Mouse (Mus musculus) cerebellum, adult 11-12 months (tissue): Measurements from ENCODE around the gene Crxos.

Experiments
- DNase-seq: peaks from one replicate; pipeline ENCODE4 v3.0.0; 2022

Crxos gene

DNA sequence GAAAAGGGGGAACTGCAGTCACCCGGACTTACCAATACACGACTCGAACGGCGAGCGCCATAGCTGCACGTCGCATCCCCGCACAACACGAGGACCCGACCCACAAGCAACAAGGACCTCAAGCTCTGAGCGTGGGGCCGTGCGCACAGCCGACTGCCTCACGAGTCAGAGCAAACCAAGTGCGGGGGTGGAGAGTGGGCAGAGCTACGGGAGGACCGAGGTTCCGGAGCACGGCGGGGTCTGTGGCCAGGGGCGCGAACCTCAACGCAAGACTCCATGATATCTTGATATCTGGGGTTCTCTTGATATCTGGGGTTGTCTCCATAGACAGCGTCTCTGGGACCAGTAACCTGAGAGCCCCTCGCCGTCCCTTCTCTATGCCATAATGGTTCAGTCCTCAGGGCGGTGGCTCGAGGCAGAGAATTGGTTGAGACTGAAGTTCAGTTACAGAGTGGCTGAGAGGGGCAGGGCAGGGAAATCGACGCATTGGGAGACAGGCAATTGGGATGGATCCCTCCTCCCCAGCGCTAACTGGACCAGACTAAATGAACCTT lies 39.9 kb downstream of the Crxos start, which contains the start of gene Selenow:
TSS of gene Selenow (minus strand) at position 183 of the 554 bp plus-strand sequence.
- peak; percentile 92 for DNase-seq

GRCm38 (mm10) chr7:15929910-15930309 lies 47.5 kb downstream of the Crxos start:
- DNase-seq = no peak

GRCm38 (mm10) chr7:15930543-15930942 lies 48.1 kb downstream of the Crxos start:
- no peak for DNase-seq

- no peak for DNase-seq
These were observed 49.2 kb downstream of the Crxos start for GRCm38 (mm10) chr7:15931635-15932034.

GRCm38 (mm10) chr7:15933437-15934359 lies 51.3 kb downstream of the Crxos start:
- no peak for DNase-seq

GRCm38 (mm10) chr7:15937491-15937890 lies 55.1 kb downstream of the Crxos start:
- DNase-seq = no peak

DNA sequence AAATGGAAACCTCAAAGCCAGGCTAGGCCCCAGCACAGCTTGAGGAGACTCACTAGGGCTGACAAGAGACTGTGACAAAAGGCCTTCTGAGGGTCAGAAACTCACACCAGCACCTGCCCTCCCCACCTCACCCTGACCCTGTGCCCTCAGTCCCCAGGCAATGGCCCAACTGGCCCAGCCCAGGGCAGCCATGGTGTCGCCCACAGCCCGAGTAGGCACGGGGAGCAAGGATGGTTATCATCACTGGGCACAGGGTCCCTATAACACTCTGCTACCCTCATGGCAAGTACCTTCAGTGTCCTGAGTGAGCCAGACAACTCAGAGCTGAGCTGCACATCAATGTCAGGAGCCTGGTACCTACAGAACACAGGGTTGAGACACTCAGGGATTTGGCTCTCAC lies 56.2 kb downstream of the Crxos start:
- no peak for DNase-seq

- peak; percentile 31 for DNase-seq
These were observed 61.9 kb downstream of the Crxos start for GRCm38 (mm10) chr7:15944311-15944710.

DNA sequence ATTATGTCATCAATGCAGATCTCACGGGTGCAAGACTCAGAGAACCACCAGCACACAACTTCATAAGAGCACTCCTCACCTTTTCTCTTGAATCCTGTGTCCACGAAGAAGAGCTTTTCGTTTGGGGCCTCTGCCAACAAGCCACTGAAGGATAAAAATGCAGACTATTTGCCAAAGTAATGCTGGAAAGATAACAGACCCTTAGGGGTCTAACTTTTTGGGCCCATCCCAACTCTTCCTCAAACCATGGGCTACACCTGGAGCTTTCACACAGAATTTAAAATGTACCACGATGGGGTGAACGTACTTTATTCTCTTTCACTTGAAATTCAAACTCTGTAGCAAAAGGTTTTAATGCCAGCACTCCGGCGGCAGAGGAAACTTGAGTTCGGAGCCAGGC lies 62.8 kb downstream of the Crxos start:
- peak; percentile 60 for DNase-seq

- peak; percentile 94 for DNase-seq
These were observed 63.5 kb downstream of the Crxos start, which contains the start of gene Nop53 for GRCm38 (mm10) chr7:15945721-15946536. Nop53 (minus strand) TSS chr7:15946074.

DNA sequence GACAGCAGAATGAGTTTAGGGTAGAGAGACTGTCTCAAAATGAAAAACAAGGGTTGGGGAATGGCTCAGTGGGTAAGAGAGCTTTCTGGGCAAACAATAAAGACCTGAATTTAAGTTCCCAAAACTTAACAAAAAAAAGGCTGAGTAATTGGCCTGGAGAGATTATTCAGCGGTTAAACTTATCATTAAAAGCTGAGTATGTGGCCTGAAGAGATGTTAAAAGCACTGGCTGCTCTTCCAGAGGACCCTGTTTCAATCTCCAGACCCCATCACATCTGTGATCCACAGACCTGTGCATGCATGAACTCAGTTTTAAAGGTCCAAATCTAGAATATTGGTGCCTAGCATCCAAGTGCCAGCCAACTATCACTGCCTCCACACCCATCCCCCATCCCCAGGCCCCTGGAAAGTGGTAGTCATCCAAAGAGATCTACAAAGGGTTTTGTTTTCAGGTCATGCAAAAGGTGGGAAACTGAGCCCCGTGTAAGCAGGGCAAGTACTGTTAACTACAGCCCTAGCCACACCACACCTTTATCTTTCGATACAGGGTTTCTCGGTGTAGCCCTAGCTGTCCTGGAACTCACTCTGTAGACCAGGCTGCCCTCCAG lies 65.3 kb downstream of the Crxos start:
- no peak for DNase-seq

- DNase-seq = peak; percentile 83
These were observed 66.0 kb downstream of the Crxos start for GRCm38 (mm10) chr7:15948381-15948941.

DNA sequence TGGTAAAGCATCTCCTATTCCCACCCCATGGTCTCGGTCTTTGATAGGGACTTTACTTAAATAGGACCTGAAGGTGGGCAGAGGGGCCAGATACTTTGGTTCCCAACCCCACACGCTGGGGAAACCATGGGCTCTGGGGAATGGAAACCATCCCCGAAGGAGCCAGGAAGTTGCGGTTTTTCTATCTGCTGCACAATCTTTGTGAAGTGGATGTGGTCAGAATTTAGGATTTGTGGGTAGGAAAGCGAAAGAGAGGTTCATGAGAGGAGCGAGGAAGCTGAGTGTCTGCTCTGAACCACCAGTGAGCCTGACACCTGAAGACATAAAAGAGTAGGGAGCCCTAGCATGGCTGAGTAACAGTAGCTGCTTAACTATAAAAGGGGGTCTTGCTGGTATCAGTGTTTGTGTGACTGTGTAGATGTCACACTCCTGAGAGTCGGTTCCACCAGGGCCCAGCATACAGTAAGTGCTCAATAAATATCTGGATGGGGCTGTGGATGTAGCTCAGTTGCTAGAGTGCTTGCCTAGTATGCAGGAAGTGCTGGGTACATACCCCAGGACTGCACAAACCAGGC lies 66.9 kb downstream of the Crxos start:
- DNase-seq = peak; percentile 12

DNA sequence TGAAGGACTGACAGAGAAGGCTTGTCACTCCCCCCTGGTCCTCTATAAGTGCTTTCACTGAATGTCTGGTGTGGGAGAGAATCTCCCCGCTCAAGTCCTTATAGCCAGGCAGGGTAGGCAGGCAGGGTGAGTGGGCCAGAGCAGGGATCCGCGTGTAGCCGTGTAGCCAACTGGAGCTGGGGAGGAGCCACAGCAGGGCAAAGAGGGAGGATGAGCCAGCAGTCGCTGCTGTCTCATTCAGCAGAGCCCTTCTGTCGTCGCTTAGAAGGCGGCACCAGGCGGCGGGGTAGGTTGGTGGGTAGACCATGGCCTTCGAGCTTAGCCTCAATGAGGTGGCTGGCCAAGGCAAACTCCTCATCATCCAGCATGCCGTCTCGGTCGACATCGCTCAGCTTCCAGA lies 67.6 kb downstream of the Crxos start:
- peak; percentile 30 for DNase-seq

- no peak for DNase-seq
These were observed 70.0 kb downstream of the Crxos start for GRCm38 (mm10) chr7:15952416-15952815.
